Mouse (Mus musculus) thymus, postnatal 14 days (tissue): ENCODE data around the gene Pomgnt2.

Source experiments
- DNase-seq: peaks from one replicate; pipeline ENCODE4 v3.0.0; 2021

Gene Pomgnt2

GRCm38 (mm10) chr9:121964941-121965340, 32.0 kb downstream of the Pomgnt2 start:
- DNase-seq: no peak

- DNase-seq: no peak
These were observed 36.8 kb downstream of the Pomgnt2 start for GRCm38 (mm10) chr9:121959966-121960635.

GRCm38 (mm10) chr9:121952596-121952995, 44.3 kb downstream of the Pomgnt2 start:
- DNase-seq: no peak

- no peak for DNase-seq
These were observed 45.8 kb downstream of the Pomgnt2 start for GRCm38 (mm10) chr9:121951114-121951423.

- no peak for DNase-seq
These were observed 46.3 kb downstream of the Pomgnt2 start, which contains the start of gene Fam198a for GRCm38 (mm10) chr9:121950418-121951113. Gene Fam198a (plus strand): TSS chr9:121950988.

- DNase-seq: no peak
These were observed 48.5 kb downstream of the Pomgnt2 start for GRCm38 (mm10) chr9:121948431-121948830.

GRCm38 (mm10) chr9:121947784-121948183, 49.1 kb downstream of the Pomgnt2 start:
- DNase-seq: peak; percentile 8

- DNase-seq: no peak
These were observed 53.3 kb downstream of the Pomgnt2 start for GRCm38 (mm10) chr9:121943628-121944027.

- no peak for DNase-seq
These were observed 53.9 kb downstream of the Pomgnt2 start for GRCm38 (mm10) chr9:121943005-121943404.

- peak; percentile 11 for DNase-seq
These were observed 59.0 kb downstream of the Pomgnt2 start for GRCm38 (mm10) chr9:121937944-121938355.

- peak; percentile 58 for DNase-seq
These were observed 59.5 kb downstream of the Pomgnt2 start for GRCm38 (mm10) chr9:121937451-121937864.

- DNase-seq: no peak
These were observed 60.0 kb downstream of the Pomgnt2 start for GRCm38 (mm10) chr9:121936952-121937351.

GRCm38 (mm10) chr9:121934856-121935255, 62.1 kb downstream of the Pomgnt2 start:
- DNase-seq: no peak
